Mouse (Mus musculus): ENCODE measurements around the gene Gm9958. TPM values are rescaled to one million over a fixed set of nuclear protein-coding genes. Genes with fewer than 3 reads are reported as not detected.

The Gm9958 gene
- polyA plus RNA-seq, 1 experiment from 2014 or later = 3.8 TPM

DNA sequence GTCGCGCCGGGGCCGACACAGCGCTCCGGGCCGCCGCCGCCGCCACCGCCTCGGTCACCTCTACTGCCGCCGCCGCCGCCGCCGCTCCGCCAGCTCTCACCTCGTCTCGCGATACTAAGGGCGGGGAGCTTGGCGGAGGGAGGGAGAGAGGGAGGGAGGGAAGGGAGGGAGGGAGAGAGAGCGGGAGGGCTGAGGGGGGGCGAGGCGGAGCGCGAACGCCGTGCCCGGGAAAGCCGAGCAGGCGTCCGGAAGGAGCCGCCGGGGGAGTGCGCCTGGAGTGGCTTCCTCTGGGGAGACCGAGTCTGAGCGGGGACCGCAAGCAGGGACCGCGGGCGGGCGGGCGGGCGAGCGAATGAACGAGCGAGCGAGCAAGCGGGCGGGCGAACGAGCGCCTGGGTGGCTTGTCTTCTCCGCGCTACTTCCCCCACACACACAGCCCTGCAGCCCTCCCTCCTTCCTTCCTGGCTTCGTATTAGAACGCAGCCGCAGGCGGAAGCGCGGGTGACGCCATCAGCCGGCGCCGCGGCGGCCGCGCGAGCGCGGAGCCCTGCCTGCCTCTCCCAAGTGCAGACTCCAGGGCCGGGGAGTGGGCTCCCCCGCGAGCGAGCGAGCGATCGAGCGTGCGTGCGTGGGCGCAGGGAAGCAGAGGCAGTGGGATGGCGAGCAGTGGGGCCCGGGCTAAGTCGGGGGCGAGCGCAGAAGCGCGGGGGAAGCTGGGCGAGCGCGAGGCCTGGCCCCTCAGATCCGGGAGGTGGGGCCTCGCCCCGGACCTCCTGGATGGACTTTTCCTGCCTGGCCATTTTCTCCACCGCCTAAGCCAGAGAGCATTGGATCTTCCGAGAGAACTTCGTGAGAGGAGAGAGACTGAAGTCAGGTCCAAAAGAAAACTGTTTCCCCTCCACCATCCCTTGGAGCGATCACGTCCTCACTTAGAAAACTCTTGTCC is 610 bp upstream of the Gm9958 start, which contains the start of gene Ankrd17:
Gene Ankrd17, minus strand, starts transcription at position 457 of the 946 bp plus-strand sequence.
- Histone ChIP-seq H3K36me3 (0 out of 2 replicates have a peak, but pooled peaks cover 4% of the 10 kb centered on the region), H3K4me3 (peak within 1 kb of the TSS; percentile 98), H3K27ac (peak within 1 kb of the TSS; percentile 100), H3K9me3 (no peaks in the 10 kb centered on the region), H3K4me1 (peaks cover 12% of the 10 kb centered on the region), H3K27me3 (ENCODE audit: insufficient read depth, poor library complexity, severe bottlenecking) (no peaks in the 10 kb centered on the region)
- under 1% methylated on average over 75 of the region's 104 CpGs for WGBS
- DNase-seq (ENCODE audit: low spot score) = peak; percentile 96

GRCm38 (mm10) chr5:90370401-90370800 is 3.4 kb downstream of the Gm9958 start:
- Histone ChIP-seq H3K27me3 (ENCODE audit: insufficient read depth, poor library complexity, severe bottlenecking) (no peaks in the 10 kb centered on the region), H3K4me3 (no peak overlapping the region), H3K9me3 (no peaks in the 10 kb centered on the region), H3K36me3 (no peaks in the 10 kb centered on the region), H3K27ac (no peak overlapping the region), H3K4me1 (no peaks in the 10 kb centered on the region)
- 78% methylated on average over 5 of the region's 5 CpGs for WGBS
- DNase-seq (ENCODE audit: low spot score) = no peak

DNA sequence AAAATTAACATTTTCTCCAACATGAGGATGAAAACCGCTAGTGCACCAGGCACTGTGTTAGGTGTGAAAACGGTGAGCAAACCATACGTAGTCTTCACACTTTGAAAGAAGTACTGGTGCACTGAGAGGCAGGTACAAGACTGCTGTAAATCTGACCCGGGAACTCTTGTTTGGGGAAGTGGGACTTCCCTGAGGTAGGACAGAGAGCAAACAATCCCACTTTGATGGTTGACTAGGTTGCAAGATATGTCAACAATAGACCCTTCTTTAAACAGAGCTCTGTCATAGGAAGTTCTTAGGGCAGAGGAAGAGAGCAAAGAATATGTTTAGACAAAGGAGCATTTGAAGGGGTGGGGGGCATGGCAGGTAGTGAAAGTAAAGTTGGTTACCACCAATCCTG is 6.7 kb downstream of the Gm9958 start:
- Histone ChIP-seq H3K4me3 (no peak overlapping the region), H3K4me1 (no peaks in the 10 kb centered on the region), H3K27ac (no peak overlapping the region), H3K36me3 (no peaks in the 10 kb centered on the region), H3K9me3 (no peaks in the 10 kb centered on the region), H3K27me3 (ENCODE audit: insufficient read depth, poor library complexity, severe bottlenecking) (no peaks in the 10 kb centered on the region)
- DNase-seq (ENCODE audit: low spot score) = no peak
- 85% methylated on average over 4 of the region's 4 CpGs for WGBS

GRCm38 (mm10) chr5:90381458-90381857 is 14.5 kb downstream of the Gm9958 start:
- H3K4me1 ChIP-seq = no peaks in the 10 kb centered on the region
- no peak for DNase-seq (ENCODE audit: low spot score)
- H3K36me3 ChIP-seq = no peaks in the 10 kb centered on the region
- no peak overlapping the region for H3K27ac ChIP-seq
- H3K9me3 ChIP-seq = no peaks in the 10 kb centered on the region
- WGBS = 64% methylated on average over 4 of the region's 4 CpGs
- H3K4me3 ChIP-seq = no peak overlapping the region
- no peaks in the 10 kb centered on the region for H3K27me3 ChIP-seq (ENCODE audit: insufficient read depth, poor library complexity, severe bottlenecking)

GRCm38 (mm10) chr5:90383080-90383479 is 16.1 kb downstream of the Gm9958 start:
- no peaks in the 10 kb centered on the region for H3K27me3 ChIP-seq (ENCODE audit: insufficient read depth, poor library complexity, severe bottlenecking)
- no peak overlapping the region for H3K27ac ChIP-seq
- no peaks in the 10 kb centered on the region for H3K9me3 ChIP-seq
- 52% methylated on average over 1 of the region's 1 CpGs for WGBS
- DNase-seq (ENCODE audit: low spot score) = no peak
- H3K4me1 ChIP-seq = no peaks in the 10 kb centered on the region
- H3K4me3 ChIP-seq = no peak overlapping the region
- H3K36me3 ChIP-seq = no peaks in the 10 kb centered on the region

DNA sequence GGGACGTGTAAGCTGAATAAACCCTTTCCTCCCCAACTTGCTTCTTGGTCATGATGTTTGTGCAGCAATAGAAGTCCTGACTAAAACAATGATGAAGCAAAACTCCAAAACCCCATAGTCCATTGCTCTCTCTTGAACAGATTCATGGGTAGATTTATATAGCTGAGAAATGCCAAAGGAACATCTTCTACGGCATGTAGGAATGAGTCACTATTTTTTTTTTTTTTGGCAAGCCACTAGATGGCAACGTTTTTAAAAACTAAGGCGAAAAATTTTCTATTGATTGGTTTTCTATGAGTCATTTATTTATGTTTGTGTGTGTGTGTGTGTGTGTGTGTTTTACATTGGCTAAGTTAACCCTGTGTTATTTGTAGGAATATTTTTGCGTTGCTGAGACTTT is 26.8 kb downstream of the Gm9958 start:
- no peak for DNase-seq (ENCODE audit: low spot score)

DNA sequence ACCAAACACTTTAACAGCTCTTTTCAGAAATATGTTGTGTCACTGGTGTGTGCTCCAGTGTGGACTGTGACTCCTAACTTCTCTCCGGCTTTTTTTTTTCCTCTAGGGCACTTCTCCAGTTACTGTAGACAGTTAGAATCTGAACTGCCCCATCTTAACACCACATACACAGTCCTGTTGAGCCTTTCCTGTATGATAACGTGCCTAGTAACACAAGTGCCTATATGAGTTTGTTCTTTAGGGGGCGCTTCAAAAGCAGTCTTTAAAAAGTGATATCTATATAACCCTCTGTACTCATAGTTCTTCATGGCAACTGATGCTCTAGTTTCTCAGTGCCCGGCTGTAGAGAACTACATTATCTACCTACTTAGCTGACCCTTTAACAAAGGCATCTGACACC is 27.3 kb downstream of the Gm9958 start:
- H3K9me3 ChIP-seq = no peaks in the 10 kb centered on the region
- no peak overlapping the region for H3K4me3 ChIP-seq
- no peak for DNase-seq (ENCODE audit: low spot score)
- H3K36me3 ChIP-seq = no peaks in the 10 kb centered on the region
- 65% methylated on average over 4 of the region's 4 CpGs for WGBS
- H3K4me1 ChIP-seq = no peaks in the 10 kb centered on the region
- no peak overlapping the region for H3K27ac ChIP-seq
- H3K27me3 ChIP-seq (ENCODE audit: insufficient read depth, poor library complexity, severe bottlenecking) = no peaks in the 10 kb centered on the region

More for the DNA sequence above, 26.8 kb downstream of the Gm9958 start:
- Histone ChIP-seq H3K27me3 (ENCODE audit: insufficient read depth, poor library complexity, severe bottlenecking) (no peaks in the 10 kb centered on the region), H3K27ac (no peak overlapping the region), H3K9me3 (no peaks in the 10 kb centered on the region), H3K4me3 (no peak overlapping the region), H3K4me1 (no peaks in the 10 kb centered on the region), H3K36me3 (no peaks in the 10 kb centered on the region)
- 63% methylated on average over 5 of the region's 5 CpGs for WGBS

DNA sequence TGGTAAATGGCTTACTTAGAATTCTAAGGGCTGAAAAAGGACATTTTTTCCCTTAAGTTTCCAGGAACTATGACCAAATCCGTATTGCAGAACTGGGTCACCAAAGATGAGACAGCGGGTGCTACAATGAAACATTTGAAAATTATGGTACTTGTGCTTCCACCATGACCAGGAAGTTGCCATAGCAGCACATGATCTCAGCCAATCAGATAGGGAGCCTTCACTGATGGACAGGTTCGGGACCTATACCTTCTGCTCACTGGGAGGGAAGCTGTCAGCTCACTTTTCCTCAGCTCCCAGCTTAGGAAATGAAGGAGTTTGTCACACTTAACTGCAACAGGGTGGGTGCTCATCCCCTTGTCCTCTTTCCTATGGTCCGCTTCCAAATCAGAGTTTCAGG is 29.8 kb downstream of the Gm9958 start:
- H3K27me3 ChIP-seq (ENCODE audit: insufficient read depth, poor library complexity, severe bottlenecking) = no peaks in the 10 kb centered on the region
- H3K9me3 ChIP-seq = no peaks in the 10 kb centered on the region
- no peak for DNase-seq (ENCODE audit: low spot score)
- H3K4me3 ChIP-seq = no peak overlapping the region
- 83% methylated on average over 4 of the region's 4 CpGs for WGBS
- H3K4me1 ChIP-seq = no peaks in the 10 kb centered on the region
- H3K36me3 ChIP-seq = no peaks in the 10 kb centered on the region
- H3K27ac ChIP-seq = no peak overlapping the region

DNA sequence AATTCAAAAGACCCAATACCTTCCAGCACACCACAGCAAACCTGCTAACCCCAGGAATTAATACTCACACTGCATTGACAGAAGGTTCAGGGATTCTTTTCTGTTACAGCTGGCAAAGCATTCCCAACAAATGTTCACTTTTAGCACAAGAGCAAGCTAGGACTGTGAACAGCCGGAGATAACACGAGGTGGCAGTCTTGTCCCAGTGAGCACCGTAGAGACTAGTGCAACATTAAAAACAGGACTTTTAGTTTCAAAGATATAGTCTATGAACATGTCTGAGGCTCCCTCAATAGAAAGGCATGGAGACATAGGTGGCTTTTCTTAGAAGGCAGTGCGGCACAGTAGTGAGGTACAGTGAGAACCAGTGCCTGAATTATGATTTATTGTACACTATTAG is 38.2 kb downstream of the Gm9958 start:
- Histone ChIP-seq H3K4me3 (no peak overlapping the region), H3K9me3 (no peaks in the 10 kb centered on the region), H3K27ac (no peak overlapping the region), H3K4me1 (0 out of 2 replicates have a peak, but pooled peaks cover 4% of the 10 kb centered on the region), H3K27me3 (ENCODE audit: insufficient read depth, poor library complexity, severe bottlenecking) (no peaks in the 10 kb centered on the region), H3K36me3 (no peaks in the 10 kb centered on the region)
- DNase-seq (ENCODE audit: low spot score) = no peak
- WGBS = 74% methylated on average over 4 of the region's 4 CpGs

GRCm38 (mm10) chr5:90414142-90414924 is 47.3 kb downstream of the Gm9958 start:
- no peaks in the 10 kb centered on the region for H3K4me1 ChIP-seq
- no peak for DNase-seq (ENCODE audit: low spot score)
- WGBS = 85% methylated on average over 8 of the region's 8 CpGs
- H3K27me3 ChIP-seq (ENCODE audit: insufficient read depth, poor library complexity, severe bottlenecking) = no peaks in the 10 kb centered on the region
- no peaks in the 10 kb centered on the region for H3K36me3 ChIP-seq
- no peak overlapping the region for H3K4me3 ChIP-seq
- H3K9me3 ChIP-seq = no peaks in the 10 kb centered on the region
- no peak overlapping the region for H3K27ac ChIP-seq

DNA sequence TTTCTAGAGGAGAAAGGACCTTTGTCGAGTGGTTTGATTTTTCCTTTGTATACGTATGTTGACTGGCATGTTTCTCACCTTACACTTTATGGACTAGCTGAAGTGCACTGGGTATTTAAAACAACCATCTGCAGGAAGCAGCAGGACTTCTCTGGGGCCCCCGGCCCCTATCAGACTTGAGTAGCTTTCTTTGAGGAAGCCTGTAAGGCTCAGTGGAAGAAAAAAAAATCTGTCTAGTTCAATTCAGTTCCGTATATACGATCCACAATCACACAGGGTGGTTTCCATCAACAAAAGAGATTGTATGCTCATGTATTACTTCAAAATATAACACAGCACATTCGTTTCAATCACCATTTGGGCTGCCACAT is 47.9 kb downstream of the Gm9958 start:
- DNase-seq (ENCODE audit: low spot score) = no peak
- H3K4me1 ChIP-seq = no peaks in the 10 kb centered on the region
- H3K9me3 ChIP-seq = no peaks in the 10 kb centered on the region
- no peaks in the 10 kb centered on the region for H3K27me3 ChIP-seq (ENCODE audit: insufficient read depth, poor library complexity, severe bottlenecking)
- WGBS = 59% methylated on average over 6 of the region's 6 CpGs
- no peak overlapping the region for H3K4me3 ChIP-seq
- no peak overlapping the region for H3K27ac ChIP-seq
- no peaks in the 10 kb centered on the region for H3K36me3 ChIP-seq
